Mouse (Mus musculus): ENCODE results near the gene Nmnat3. TPM values are rescaled to one million over a fixed set of nuclear protein-coding genes. Genes with fewer than 3 reads are reported as not detected.

Gene Nmnat3
- polyA plus RNA-seq, 1 experiment from 2014 or later, result 4.2 TPM

GRCm38 (mm10) chr9:98397211-98397610, 110.0 kb downstream of the Nmnat3 start:
- no peaks in the 10 kb centered on the region for H3K4me1 ChIP-seq (replicated peaks)
- H3K4me3 ChIP-seq (replicated peaks), result no peak overlapping the region
- no peak overlapping the region for H3K4me2 ChIP-seq
- no peaks in the 10 kb centered on the region for H3K27me3 ChIP-seq
- H3K9ac ChIP-seq (replicated peaks), result no peak overlapping the region
- 88% methylated on average over 6 of the region's 6 CpGs for WGBS
- ATAC-seq (ENCODE audit: insufficient number of reproducible peaks, insufficient read depth, low FRiP score, low TSS enrichment, low read depth), result no peak
- 0 out of 2 replicates have a peak, but pooled peaks cover 4% of the 10 kb centered on the region for H3K9me3 ChIP-seq
- no peaks in the 10 kb centered on the region for H3K36me3 ChIP-seq
- no peak overlapping the region for H3K27ac ChIP-seq

DNA sequence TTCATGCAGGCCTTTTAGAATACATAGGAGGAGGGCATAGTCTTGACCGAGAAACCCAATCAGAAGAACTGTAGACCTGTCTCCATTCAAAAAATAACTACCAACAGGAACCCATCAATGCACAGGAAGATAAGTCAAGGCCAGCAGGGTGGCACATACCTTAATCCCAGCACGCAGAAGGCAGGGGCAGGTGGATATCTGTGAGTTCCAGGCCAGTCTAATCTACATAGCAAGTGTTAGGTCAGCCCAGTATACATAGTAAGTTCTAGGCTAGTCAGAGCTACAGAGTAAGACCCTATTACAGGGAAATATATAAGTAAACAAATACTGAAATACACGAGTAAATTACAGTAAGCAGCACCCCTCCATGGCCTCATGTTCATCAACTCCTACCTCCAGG, 110.6 kb downstream of the Nmnat3 start:
- ATAC-seq (ENCODE audit: insufficient number of reproducible peaks, insufficient read depth, low FRiP score, low TSS enrichment, low read depth), result no peak
- H3K36me3 ChIP-seq, result no peaks in the 10 kb centered on the region
- H3K4me3 ChIP-seq (replicated peaks), result no peak overlapping the region
- 84% methylated on average over 3 of the region's 3 CpGs for WGBS
- 0 out of 2 replicates have a peak, but pooled peaks cover 4% of the 10 kb centered on the region for H3K9me3 ChIP-seq
- no peak overlapping the region for H3K4me2 ChIP-seq
- no peak overlapping the region for H3K9ac ChIP-seq (replicated peaks)
- no peak overlapping the region for H3K27ac ChIP-seq
- no peaks in the 10 kb centered on the region for H3K27me3 ChIP-seq
- H3K4me1 ChIP-seq (replicated peaks), result no peaks in the 10 kb centered on the region

DNA sequence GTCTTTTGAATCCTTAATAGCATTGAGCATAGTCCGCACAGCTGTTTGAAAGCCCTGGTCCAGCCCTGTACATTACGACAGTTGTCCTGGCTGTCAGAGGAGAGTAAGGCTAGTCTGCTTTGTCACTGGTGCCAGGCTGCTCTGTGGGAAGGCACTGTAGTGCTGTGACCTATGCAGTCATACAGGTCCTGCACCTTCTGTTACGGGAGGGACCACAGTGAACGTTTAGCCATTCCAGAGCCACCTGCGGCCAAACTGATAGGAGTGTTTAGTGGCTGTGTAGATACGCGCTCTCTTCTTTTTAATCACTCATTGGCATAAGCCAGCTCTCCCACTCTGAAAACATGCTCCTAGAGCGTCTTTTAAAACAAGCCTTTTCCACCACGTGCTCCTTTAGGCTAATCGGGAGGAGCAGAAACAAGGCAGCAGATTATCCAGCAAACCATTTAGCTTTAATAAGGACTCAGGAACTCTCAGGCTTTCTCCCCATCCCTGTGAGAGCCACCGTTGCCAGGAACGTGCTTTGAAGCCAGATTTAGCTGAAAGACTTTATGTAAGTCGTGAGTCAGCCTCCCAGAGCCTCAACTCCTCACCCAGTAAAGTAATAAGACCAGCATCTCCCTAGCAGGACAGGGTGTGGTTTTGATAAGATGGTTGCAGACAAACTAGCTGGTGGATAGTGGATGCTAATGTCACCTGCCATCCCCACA, 113.1 kb downstream of the Nmnat3 start:
- Histone ChIP-seq H3K9ac (replicated peaks) (no peak overlapping the region), H3K4me1 (replicated peaks) (no peaks in the 10 kb centered on the region), H3K4me2 (no peak overlapping the region), H3K27me3 (no peaks in the 10 kb centered on the region), H3K27ac (no peak overlapping the region), H3K36me3 (no peaks in the 10 kb centered on the region), H3K4me3 (replicated peaks) (no peak overlapping the region), H3K9me3 (0 out of 2 replicates have a peak, but pooled peaks cover 2% of the 10 kb centered on the region)
- 80% methylated on average over 13 of the region's 13 CpGs for WGBS
- no peak for ATAC-seq (ENCODE audit: insufficient number of reproducible peaks, insufficient read depth, low FRiP score, low TSS enrichment, low read depth)

GRCm38 (mm10) chr9:98401611-98402010, 114.4 kb downstream of the Nmnat3 start:
- no peak overlapping the region for H3K27ac ChIP-seq
- H3K9ac ChIP-seq (replicated peaks), result no peak overlapping the region
- no peaks in the 10 kb centered on the region for H3K9me3 ChIP-seq
- H3K27me3 ChIP-seq, result no peaks in the 10 kb centered on the region
- H3K4me3 ChIP-seq (replicated peaks), result no peak overlapping the region
- no peak overlapping the region for H3K4me2 ChIP-seq
- no peak for ATAC-seq (ENCODE audit: insufficient number of reproducible peaks, insufficient read depth, low FRiP score, low TSS enrichment, low read depth)
- H3K36me3 ChIP-seq, result no peaks in the 10 kb centered on the region
- H3K4me1 ChIP-seq (replicated peaks), result no peaks in the 10 kb centered on the region
- WGBS, result 72% methylated on average over 5 of the region's 5 CpGs

DNA sequence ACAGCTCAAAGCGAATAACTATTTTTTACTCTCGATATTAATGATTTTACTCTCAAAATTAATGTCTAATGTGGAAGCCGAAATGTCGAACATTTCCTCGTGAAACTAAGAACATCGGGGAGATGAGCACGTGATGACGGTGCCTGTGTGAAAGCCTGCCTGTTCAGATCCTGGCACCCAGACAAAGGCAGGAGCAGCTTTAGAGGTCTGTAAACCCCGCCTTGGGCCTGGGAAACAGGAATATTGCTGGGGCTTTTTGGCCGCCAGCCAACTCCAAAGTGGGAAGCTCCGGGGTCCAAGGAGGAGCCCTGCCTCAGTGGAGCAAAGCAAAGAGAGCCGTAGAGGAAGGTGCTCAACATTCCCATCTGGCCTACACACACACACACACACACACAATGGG, 120.5 kb downstream of the Nmnat3 start:
- Histone ChIP-seq H3K9ac (replicated peaks) (no peak overlapping the region), H3K36me3 (no peaks in the 10 kb centered on the region), H3K27ac (no peak overlapping the region), H3K4me2 (no peak overlapping the region), H3K27me3 (no peaks in the 10 kb centered on the region; the same call in 1 of the 2 replicates), H3K4me3 (replicated peaks) (no peak overlapping the region), H3K9me3 (no peaks in the 10 kb centered on the region), H3K4me1 (replicated peaks) (no peaks in the 10 kb centered on the region)
- no peak for ATAC-seq (ENCODE audit: insufficient number of reproducible peaks, insufficient read depth, low FRiP score, low TSS enrichment, low read depth)
- 80% methylated on average over 12 of the region's 12 CpGs for WGBS

DNA sequence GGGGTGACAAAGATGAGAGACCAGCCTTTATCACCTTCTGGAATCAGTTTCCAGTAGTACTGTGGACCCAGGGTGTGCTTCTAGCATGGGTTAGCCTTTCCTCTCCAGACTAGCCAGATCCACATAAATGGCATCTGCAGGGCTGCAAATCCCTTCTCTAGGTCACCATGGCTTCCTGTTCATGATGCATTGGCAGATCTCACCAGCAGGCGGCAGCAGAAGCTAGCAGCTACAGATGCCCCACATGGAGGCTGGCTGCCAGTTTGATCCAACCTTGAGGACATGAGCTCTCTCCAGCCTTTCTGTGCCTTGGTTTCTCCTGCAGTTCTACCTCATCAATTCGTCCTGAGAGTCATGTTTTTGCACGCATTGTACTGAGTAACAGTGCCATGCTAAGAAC, 121.9 kb downstream of the Nmnat3 start:
- H3K36me3 ChIP-seq, result no peaks in the 10 kb centered on the region
- WGBS, result 35% methylated on average over 3 of the region's 3 CpGs
- H3K27me3 ChIP-seq, result no peaks in the 10 kb centered on the region; the same call in 1 of the 2 replicates
- no peak overlapping the region for H3K4me2 ChIP-seq
- no peak overlapping the region for H3K27ac ChIP-seq
- no peak overlapping the region for H3K9ac ChIP-seq (replicated peaks)
- ATAC-seq (ENCODE audit: insufficient number of reproducible peaks, insufficient read depth, low FRiP score, low TSS enrichment, low read depth), result no peak
- H3K9me3 ChIP-seq, result no peaks in the 10 kb centered on the region
- H3K4me3 ChIP-seq (replicated peaks), result no peak overlapping the region
- H3K4me1 ChIP-seq (replicated peaks), result no peaks in the 10 kb centered on the region

- Histone ChIP-seq H3K27ac (no peak overlapping the region), H3K4me2 (no peak overlapping the region), H3K4me1 (replicated peaks) (peaks cover under 1% of the 10 kb centered on the region; the same call in 1 of the 2 replicates), H3K27me3 (no peaks in the 10 kb centered on the region; the same call in 1 of the 2 replicates), H3K9ac (replicated peaks) (no peak overlapping the region), H3K4me3 (replicated peaks) (no peak overlapping the region), H3K9me3 (0 out of 2 replicates have a peak, but pooled peaks cover 4% of the 10 kb centered on the region), H3K36me3 (no peaks in the 10 kb centered on the region)
- WGBS, result 86% methylated on average over 4 of the region's 4 CpGs
- no peak for ATAC-seq (ENCODE audit: insufficient number of reproducible peaks, insufficient read depth, low FRiP score, low TSS enrichment, low read depth)
Measured at GRCm38 (mm10) chr9:98415427-98415826, 128.2 kb downstream of the Nmnat3 start.

GRCm38 (mm10) chr9:98417919-98418318, 130.7 kb downstream of the Nmnat3 start:
- Histone ChIP-seq H3K4me1 (replicated peaks) (peaks cover 3% of the 10 kb centered on the region; the same call in 1 of the 2 replicates), H3K9ac (replicated peaks) (no peak overlapping the region), H3K4me2 (no peak overlapping the region), H3K27me3 (no peaks in the 10 kb centered on the region; the same call in 1 of the 2 replicates), H3K9me3 (0 out of 2 replicates have a peak, but pooled peaks cover 4% of the 10 kb centered on the region), H3K4me3 (replicated peaks) (no peak overlapping the region), H3K36me3 (no peaks in the 10 kb centered on the region), H3K27ac (no peak overlapping the region)
- WGBS, result 56% methylated on average over 7 of the region's 7 CpGs
- no peak for ATAC-seq (ENCODE audit: insufficient number of reproducible peaks, insufficient read depth, low FRiP score, low TSS enrichment, low read depth)

- no peak overlapping the region for H3K4me2 ChIP-seq
Measured at GRCm38 (mm10) chr9:98418346-98418745, 131.1 kb downstream of the Nmnat3 start.

GRCm38 (mm10) chr9:98420666-98421065, 133.4 kb downstream of the Nmnat3 start:
- Histone ChIP-seq H3K27ac (no peak overlapping the region), H3K9ac (replicated peaks) (no peak overlapping the region), H3K4me2 (no peak overlapping the region), H3K27me3 (no peaks in the 10 kb centered on the region; the same call in 1 of the 2 replicates), H3K9me3 (0 out of 2 replicates have a peak, but pooled peaks cover 4% of the 10 kb centered on the region), H3K36me3 (no peaks in the 10 kb centered on the region), H3K4me3 (replicated peaks) (no peak overlapping the region), H3K4me1 (replicated peaks) (peaks cover 20% of the 10 kb centered on the region)
- ATAC-seq (ENCODE audit: insufficient number of reproducible peaks, insufficient read depth, low FRiP score, low TSS enrichment, low read depth), result no peak
- 82% methylated on average over 1 of the region's 1 CpGs for WGBS

More at GRCm38 (mm10) chr9:98418346-98418745, 131.1 kb downstream of the Nmnat3 start:
- no peaks in the 10 kb centered on the region for H3K27me3 ChIP-seq
- no peak overlapping the region for H3K4me3 ChIP-seq (replicated peaks)
- no peaks in the 10 kb centered on the region for H3K36me3 ChIP-seq
- no peak overlapping the region for H3K27ac ChIP-seq
- no peak for ATAC-seq (ENCODE audit: insufficient number of reproducible peaks, insufficient read depth, low FRiP score, low TSS enrichment, low read depth)
- no peak overlapping the region for H3K9ac ChIP-seq (replicated peaks)
- H3K9me3 ChIP-seq, result 0 out of 2 replicates have a peak, but pooled peaks cover 4% of the 10 kb centered on the region
- WGBS, result 87% methylated on average over 3 of the region's 3 CpGs
- H3K4me1 ChIP-seq (replicated peaks), result peaks cover 3% of the 10 kb centered on the region; the same call in 1 of the 2 replicates

DNA sequence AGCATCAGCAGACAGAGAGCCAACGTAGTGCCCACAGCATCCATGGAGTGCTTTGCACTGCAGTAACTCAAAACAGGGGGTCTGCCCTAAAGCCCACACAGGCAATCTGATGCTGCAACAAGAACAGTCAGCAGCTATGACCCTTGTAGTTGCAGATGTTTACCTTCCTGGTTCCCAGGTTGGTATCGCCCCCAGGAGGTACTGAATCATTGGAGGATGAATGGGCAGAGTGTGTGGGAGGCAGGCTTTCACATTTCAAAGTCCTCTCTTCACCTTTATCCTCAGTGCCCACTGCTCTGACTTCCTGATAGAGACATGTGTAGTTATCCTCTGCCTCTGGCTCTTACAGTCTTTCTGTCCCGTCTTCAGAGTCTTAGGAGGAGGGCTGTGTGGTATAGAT, 134.7 kb downstream of the Nmnat3 start:
- 0 out of 2 replicates have a peak, but pooled peaks cover 4% of the 10 kb centered on the region for H3K9me3 ChIP-seq
- H3K9ac ChIP-seq (replicated peaks), result no peak overlapping the region
- H3K4me3 ChIP-seq (replicated peaks), result no peak overlapping the region
- H3K27ac ChIP-seq, result no peak overlapping the region
- peaks cover 9% of the 10 kb centered on the region; the same call in 1 of the 2 replicates for H3K27me3 ChIP-seq
- peaks cover 25% of the 10 kb centered on the region for H3K4me1 ChIP-seq (replicated peaks)
- ATAC-seq (ENCODE audit: insufficient number of reproducible peaks, insufficient read depth, low FRiP score, low TSS enrichment, low read depth), result no peak
- no peak overlapping the region for H3K4me2 ChIP-seq
- no peaks in the 10 kb centered on the region for H3K36me3 ChIP-seq
- WGBS, result 63% methylated on average over 3 of the region's 3 CpGs
